Mouse (Mus musculus) spleen, postnatal 4 days (tissue): ENCODE results near the gene Rabepk.
A peak's percentile ranks its signal among the peaks of the same experiment; 100 is the strongest.
"Not testable (repeated sequence)": the region's sequence is repeated elsewhere in the genome, so short reads cannot be mapped to it uniquely, and the experiment has no call there.

Experiments
- DNase-seq, 2 experiments: peaks; one replicate each; pipeline ENCODE4 v3.0.0; 2022; ENCODE audit warnings: low spot score in 2 of 2

Rabepk gene

DNA sequence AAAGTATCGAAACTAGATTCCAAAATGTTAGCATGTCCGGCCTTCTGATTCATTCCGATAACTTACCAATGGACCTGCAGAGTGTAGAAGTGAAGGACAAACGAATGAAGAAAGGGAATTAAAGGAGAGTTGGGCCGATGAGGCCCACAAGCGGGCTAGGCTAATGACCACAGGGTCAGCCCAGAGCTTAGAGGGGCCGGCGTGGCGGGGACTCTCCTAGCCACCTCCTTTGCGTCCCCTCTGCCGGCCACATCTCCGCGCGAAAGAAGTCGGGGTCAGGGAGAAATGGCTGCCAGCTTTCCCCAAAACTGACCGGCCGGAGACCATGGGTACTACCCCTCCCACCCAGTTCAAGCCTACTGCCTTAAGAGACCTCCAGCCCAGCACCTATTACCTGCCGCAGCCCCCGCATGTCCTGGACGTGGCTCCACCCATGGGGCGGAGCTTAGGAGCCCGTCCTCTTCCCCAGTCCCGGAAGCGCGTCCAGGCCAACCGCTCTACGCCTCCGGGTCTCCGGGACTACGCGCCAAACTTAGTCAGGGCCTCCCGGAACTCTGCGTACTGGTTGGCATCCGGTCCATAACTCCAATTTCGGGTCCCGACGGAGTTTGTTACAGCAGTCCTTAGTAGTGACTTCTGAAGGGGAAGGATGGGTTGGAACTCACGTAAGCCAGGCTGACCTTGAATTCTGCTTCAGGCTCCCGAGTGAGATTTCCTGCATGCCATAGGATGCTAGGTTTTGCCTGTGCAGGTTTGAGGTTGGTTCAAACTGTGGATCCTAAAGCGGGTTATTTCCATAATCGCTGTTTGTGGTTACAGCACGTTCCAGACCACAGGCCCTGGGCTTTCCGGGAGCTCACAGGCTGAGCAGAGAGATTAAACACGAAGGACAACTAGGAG, at the start of gene Rabepk:
TSS of gene Rabepk (minus strand) at position 556 of the 900 bp plus-strand sequence.
- DNase-seq = peak; percentile 85 to 90

- DNase-seq = no peak
Observed at GRCm38 (mm10) chr2:34847702-34848101, 48.0 kb upstream of the Rabepk start.

DNA sequence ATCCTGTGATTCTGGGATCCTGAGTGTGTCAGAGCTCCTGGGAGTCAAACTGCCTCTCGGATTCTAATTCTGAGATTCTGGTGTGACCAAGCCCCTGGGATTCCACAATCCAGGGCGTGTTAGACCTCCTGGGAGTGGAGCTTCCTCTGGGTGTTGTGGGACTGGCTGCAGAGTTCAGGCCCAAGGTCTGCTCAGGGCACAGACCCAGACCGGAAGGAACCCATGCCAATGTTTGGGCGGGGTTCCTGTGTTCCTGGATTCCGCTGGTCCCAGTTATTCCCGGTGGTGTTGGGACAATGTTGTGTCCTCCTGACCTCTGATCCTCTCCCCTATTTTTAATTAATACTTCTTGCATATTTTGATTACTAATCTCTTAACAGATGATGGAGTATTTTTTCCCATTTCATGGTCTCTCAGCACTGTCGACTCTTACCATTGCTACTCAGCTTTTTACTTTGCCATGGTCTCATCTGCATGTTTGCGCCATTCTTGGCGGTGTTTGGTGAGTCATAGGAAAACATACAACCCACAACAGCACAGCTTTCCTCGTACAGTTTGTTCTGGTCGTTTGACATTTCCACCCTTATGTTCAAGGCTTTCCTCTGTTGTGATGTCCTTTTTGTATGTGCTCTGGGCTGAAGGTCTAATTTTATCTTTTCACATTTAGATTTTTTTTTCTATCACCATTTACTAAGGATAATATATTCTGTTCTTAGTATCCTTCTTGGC, 43.7 kb upstream of the Rabepk start:
- no peak for DNase-seq

DNA sequence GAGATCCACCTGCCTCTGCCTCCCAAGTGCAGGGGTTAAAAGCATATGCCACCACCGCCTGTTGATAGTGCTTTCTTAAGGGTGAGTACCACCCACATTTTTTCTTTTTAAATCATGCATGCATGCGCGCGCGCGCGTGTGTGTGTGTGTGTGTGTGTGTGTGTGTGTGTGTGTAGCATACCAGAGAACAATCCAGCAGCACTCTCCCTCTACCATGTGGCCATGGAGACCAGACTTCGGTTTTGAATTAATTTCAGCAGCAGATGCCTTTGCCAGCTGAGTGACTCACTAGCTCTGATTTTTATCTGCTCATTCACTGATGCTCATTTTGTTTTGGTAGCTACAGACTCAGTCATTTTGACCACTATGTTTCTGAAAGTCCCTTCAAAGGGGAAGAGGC, 42.0 kb upstream of the Rabepk start:
- no peak for DNase-seq

DNA sequence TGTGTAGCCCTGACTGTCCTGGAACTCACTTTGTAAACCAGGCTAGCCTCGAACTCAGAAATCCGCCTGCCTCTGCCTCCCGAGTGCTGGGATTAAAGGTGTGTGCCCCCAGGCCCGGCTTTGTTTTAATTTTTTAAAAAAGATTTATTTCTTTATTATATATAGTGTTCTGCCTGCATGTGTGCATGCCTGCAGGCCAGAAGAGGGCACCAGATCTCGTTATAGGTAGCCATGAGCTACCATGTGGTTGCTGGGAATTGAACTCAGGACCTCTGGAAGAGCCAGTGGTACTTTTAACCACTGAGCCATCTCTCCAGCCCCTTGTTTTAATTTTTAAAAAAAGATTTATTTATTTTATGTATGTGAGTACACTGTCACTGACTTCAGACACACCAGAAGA, 40.4 kb upstream of the Rabepk start:
- not testable (repeated sequence) for DNase-seq

DNA sequence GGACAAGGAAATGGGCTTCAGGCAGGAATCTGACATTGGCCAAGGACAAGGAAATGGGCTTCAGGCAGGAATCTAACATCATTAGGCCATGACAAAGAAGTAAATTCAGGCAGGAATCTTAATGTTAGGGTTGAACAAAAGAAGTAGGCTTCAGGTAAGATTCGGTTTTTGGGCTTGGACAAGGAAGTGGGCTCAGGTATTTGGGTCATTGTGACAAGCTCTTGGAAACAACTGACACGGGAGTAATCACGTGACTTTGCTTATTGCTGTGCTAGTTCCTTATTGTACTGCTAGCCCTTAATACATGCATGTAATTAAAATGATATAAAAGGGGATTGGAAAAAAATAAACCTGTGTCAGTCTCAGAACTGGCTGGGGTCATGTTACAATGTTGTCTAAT, 36.0 kb upstream of the Rabepk start:
- no peak for DNase-seq

DNA sequence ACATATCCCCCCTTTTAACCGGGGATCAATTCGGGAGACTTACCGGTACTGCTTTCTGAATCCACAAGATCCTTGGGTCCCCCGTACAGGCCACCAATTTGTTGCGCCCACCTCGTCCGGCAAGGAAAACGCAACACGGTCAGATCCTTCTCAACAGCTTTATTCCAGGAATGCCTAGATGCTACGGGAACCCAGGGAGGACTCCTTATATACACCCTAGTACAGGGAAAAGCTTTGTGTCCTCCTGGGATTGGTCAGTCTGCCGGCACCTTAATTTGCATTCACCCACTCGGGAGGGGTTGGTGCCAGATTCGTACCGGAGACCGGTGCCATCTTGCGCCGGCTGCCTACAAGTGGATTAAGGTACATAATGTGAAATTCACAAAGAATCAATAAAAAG, 33.9 kb upstream of the Rabepk start:
- DNase-seq = no peak

DNA sequence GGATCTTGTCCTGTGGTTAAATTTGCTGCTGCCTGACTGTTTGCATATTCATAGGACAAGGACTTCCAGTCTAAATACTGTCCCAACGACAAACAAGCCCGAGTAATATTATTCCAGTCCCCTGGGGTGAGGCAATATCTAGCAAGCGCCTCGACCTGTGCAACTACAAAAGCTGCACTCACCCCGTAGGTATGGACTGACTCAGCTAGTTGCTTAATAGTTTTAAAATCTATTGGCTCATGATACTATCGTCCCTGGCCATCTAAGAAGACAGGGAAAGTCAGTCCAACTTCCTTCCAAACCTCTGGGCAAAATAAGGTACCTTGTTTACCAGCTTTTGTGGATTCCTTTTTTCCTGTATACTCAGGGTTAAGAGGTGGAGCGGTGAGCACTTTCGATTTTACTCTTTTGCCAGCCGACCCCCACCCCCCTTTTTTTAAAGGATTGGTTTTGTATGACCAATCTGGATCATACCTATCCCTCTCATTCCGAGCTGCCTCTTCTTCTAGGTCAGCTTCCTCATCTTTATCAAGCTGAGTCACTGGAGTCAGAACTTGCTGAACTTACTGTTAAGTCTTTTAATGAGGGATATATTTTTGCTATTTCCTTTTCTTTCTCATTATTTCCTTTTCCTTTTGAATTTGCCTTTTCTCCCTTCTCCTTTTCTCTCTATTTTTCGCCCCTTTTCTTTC, 33.2 kb upstream of the Rabepk start, which contains the start of gene Gm34653:
TSS of gene Gm34653 (plus strand) at position 242 of the 692 bp plus-strand sequence.
- not testable (repeated sequence) for DNase-seq

DNA sequence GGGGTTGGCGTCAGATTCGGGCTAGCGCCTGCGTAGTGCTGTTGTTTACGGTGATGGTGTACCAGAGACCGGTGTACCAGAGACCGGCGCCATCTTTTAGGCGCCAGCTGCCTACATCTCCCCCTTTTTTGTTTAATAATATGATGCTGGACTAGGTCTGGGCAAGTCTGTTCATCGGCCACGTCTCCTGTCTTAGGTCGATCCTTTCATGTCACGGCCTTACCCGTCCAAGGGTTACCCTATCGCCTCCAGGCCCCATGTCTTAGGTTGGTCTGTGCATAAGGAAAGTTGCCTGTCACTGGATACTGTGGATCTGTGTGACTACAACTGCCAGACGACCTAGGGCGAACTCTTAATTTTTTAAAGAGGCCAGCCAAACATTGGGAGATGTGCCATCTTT, 30.4 kb upstream of the Rabepk start:
- not testable (repeated sequence) for DNase-seq

DNA sequence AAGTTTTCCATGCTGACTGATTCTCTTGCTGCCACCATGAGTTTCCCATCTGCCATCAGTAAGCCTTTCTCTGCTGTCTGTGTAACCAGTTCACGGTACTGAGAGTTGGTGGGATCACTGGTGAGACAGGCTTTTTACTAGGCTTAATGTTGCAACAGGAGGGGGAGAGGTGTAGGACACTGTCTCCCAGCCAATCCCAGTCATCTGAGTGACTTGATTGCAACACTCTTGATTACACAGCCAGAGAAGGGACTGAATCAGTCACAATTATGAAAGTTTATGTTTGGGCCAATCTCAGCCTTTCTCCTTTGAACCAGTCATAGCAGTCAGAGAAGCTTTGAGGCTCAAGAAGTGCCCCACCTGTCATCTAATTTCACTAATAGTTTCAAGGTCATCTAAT, 28.3 kb upstream of the Rabepk start:
- DNase-seq = no peak

- no peak for DNase-seq
Observed at GRCm38 (mm10) chr2:34827591-34827990, 27.9 kb upstream of the Rabepk start.

DNA sequence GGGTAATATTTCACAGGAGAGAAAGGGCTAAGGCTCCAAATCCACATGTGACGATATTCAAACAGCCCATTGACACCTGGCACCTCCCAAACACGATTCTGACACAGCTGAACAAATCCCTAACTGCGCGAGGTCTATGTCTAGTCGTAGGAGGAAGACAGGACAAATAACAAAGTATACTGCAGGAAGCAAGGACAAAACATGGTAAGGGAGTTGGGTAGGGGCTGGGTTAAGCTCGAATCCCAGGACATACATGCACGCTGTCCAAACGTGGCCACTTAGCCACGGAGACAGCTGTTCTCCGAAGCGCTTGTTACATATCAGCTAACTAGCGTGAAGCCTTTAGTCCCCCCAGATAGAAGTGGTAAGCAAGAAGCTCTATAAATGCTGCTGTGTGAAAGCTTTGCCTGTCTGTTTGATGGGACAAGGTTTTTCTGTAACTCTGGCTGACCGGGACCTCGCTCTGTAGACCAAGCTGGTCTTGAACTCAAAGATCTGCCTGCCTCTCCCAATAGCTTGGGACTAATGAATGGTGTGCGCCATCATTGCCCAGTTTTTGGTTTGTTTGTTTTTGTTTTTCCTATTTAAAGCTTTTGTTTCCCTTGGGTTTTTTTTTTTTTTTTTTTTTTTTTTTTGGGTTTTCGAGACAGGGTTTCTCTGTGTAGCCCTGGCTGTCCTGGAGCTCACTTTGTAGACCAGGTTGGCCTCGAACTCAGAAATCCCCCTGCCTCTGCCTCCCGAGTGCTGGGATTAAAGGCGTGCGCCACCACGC, 26.9 kb upstream of the Rabepk start:
- peak in 1 of 2 experiments; percentile 67 for DNase-seq

DNA sequence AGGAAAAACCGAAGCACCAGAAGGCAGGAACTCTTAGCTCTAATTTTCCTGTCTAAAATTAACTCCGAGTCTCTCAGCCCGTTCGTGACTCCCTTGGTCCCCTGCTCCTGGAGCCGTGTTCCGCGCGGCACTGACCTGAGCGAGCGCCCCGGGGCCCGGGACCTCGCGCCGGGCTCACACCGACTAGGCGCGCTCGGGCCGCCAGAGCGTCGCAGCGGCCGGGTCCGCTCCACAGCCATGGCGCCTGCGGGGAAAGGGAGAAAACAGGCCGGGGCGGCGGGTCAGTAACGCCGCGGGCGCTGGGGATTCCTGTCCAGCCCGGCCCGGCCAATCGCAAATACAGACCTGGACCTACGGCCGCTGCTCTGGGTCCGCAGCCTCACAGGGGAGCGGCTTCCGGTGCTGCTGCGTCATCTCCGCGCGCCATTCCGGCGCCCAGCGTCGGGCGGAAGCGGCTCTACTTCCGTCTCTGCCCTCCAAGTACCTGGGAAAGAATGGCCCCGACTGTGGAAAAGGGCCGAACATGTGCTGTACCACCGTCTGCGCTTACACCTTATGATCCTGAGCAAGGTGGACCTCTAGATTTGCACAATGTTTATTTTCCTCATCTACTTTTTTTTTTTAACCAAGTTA, 26.2 kb upstream of the Rabepk start, which contains the start of gene Fbxw2:
TSS of gene Fbxw2 (minus strand) at position 485 of the 633 bp plus-strand sequence.
- DNase-seq = peak; percentile 88 to 94

- DNase-seq = no peak
Observed at GRCm38 (mm10) chr2:34818492-34818891, 18.8 kb upstream of the Rabepk start.

- not testable (repeated sequence) for DNase-seq
Observed at GRCm38 (mm10) chr2:34815893-34816292, 16.2 kb upstream of the Rabepk start.

DNA sequence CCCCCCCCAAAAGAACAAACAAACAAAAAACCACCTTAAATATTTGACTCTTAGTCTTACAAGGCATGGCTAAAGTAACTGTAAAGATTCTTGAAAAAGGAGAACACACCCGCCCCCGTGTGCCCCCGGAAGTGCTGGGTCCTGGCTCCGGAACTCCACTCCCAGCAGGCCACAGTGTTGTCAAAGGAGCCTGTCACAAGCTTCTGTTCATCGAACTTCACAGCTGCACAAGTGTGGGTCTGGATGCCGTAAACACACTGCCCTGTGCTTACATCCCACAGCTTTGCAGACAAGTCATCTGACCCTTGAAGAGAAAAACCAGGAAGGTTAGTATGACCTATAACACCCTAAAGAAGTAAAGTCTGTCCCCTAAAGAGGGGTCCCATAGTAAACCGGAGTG, 13.0 kb upstream of the Rabepk start:
- no peak for DNase-seq

DNA sequence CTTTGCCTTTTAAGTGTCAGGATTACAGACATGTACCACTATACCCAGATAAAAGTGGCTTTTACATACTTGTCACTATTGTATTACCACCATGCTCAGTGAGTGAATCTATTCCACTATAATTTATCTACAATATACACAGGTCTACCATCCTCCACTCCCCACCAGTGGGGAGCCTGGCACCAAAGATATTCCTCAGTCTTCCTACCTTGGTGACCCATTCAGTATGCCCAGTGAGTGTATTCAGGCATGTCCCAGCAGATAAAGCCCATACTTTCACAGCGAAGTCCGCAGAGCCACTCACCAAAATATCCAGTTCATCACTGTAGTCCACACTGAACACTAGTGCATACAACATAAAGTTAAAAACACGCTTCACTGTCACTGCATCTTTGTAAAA, 11.1 kb upstream of the Rabepk start:
- no peak for DNase-seq

DNA sequence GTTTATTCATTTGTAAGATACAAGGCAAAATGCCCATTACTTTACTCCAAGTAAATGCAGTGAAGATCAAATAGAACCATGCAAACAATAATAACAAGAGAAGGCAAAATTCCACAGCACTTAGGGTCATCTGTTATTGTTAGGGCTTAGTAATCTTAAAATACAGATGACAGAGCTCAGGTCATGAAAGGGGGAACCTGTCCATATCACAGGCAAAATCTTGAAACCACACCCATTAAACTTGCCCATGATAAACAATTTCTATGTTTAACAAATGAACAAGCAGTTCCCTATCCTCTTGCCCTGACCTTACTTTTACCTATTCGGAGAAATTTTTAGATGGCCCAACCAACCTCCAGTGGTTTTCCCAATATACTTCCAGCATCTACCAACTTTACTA, 9.9 kb upstream of the Rabepk start:
- DNase-seq = no peak

- no peak for DNase-seq
Observed at GRCm38 (mm10) chr2:34808057-34808456, 8.3 kb upstream of the Rabepk start.

- DNase-seq = no peak
Observed at GRCm38 (mm10) chr2:34805364-34805950, 5.7 kb upstream of the Rabepk start.
